Mouse (Mus musculus) CH12.LX (cell line): ENCODE data around the gene Sec22c. TPM values are rescaled to one million over a fixed set of nuclear protein-coding genes. Genes with fewer than 3 reads are reported as not detected.

Experiments used
- DNase-seq: peaks from one replicate; pipeline ENCODE4 v3.0.0-alpha.2; 2013; ENCODE audit errors: extremely low read depth
- H3K27ac ChIP-seq: 2 replicates; pipeline ENCODE4 v1.5.1; 2012; ENCODE audit warnings: low read depth, mild to moderate bottlenecking, control low read depth, moderate library complexity; ENCODE audit not compliant: insufficient read depth
- H3K27me3 ChIP-seq: replicated peaks from 2 replicates; pipeline ENCODE3; 2012; ENCODE audit warnings: inconsistent platforms
- H3K36me3 ChIP-seq, 2 experiments: replicated peaks in 1 of 2; 2 replicates each; pipeline versions ENCODE3 to v1.6.1; 2012; ENCODE audit warnings: inconsistent platforms in 1 of 2, low read length in 1 of 2, mild to moderate bottlenecking in 1 of 2, mixed read lengths in 1 of 2, moderate library complexity in 1 of 2; ENCODE audit not compliant: control insufficient read depth in 1 of 2, insufficient read depth in 1 of 2
- H3K4me1 ChIP-seq, 2 experiments: 2 replicates each; pipeline ENCODE4 v1.6.1; 2012; ENCODE audit warnings: inconsistent platforms in 1 of 2, moderate library complexity in 1 of 2; ENCODE audit not compliant: insufficient read depth in 2 of 2, control insufficient read depth in 1 of 2
- H3K4me2 ChIP-seq: 2 replicates; pipeline ENCODE4 v1.6.1; 2012; ENCODE audit warnings: low read depth, mild to moderate bottlenecking, control low read depth; ENCODE audit not compliant: poor library complexity, insufficient read depth, severe bottlenecking
- H3K4me3 ChIP-seq, 3 experiments: fragments of 150-350 bp in 1 of 3; sonication (generic) in 1 of 3; replicated peaks in 1 of 3; 2 replicates each; pipeline versions ENCODE3 to v1.5.1; 2011 to 2012; ENCODE audit warnings: low read depth in 2 of 3, low read length in 2 of 3, mild to moderate bottlenecking in 2 of 3, moderate library complexity in 2 of 3, control low read depth in 1 of 3, improper control_type of control experiment in 1 of 3, inconsistent platforms in 1 of 3, mixed read lengths in 1 of 3; ENCODE audit not compliant: poor library complexity in 1 of 3
- H3K79me2 ChIP-seq: replicated peaks from 2 replicates; pipeline ENCODE4 v1.6.1; 2012; ENCODE audit warnings: mild to moderate bottlenecking, moderate library complexity; ENCODE audit not compliant: control insufficient read depth, poor library complexity, insufficient read depth, severe bottlenecking; ENCODE audit errors: extremely low read depth
- H3K9ac ChIP-seq: 2 replicates; pipeline ENCODE4 v1.6.1; 2012; ENCODE audit warnings: low read depth, mild to moderate bottlenecking, control low read depth, moderate library complexity; ENCODE audit not compliant: insufficient read depth
- H3K9me3 ChIP-seq: replicated peaks from 2 replicates; pipeline ENCODE3; 2012; ENCODE audit warnings: low read length, inconsistent platforms, mixed read lengths
- CHD1 ChIP-seq: IDR thresholded peaks from 2 replicates; pipeline ENCODE4 v1.6.1; 2012; ENCODE audit warnings: low read depth, low read length, improper control_type of control experiment, inconsistent platforms
- E2F4 ChIP-seq: IDR thresholded peaks from 2 replicates; pipeline ENCODE4 v1.6.1; 2011; ENCODE audit warnings: low read depth, low read length, improper control_type of control experiment; ENCODE audit not compliant: insufficient replicate concordance
- GABPA ChIP-seq: IDR thresholded peaks from 2 replicates; pipeline ENCODE4 v1.6.1; 2012; ENCODE audit warnings: low read depth, low read length, improper control_type of control experiment, inconsistent platforms; ENCODE audit not compliant: insufficient replicate concordance
- IRF4 ChIP-seq: IDR thresholded peaks from 2 replicates; pipeline ENCODE4 v1.6.1; 2014; ENCODE audit warnings: low read depth, mild to moderate bottlenecking, inconsistent platforms, low read length, improper control_type of control experiment
- JUN ChIP-seq: IDR thresholded peaks from 2 replicates; pipeline ENCODE4 v1.6.1; 2011; ENCODE audit warnings: low read depth, mild to moderate bottlenecking, low read length, improper control_type of control experiment, moderate library complexity; ENCODE audit not compliant: insufficient read depth
- JUND ChIP-seq: conservative IDR thresholded peaks from 2 replicates; pipeline ENCODE4 v1.6.1; 2011; ENCODE audit warnings: low read depth, low read length, improper control_type of control experiment
- MAFK ChIP-seq: IDR thresholded peaks from 2 replicates; pipeline ENCODE4 v1.6.1; 2011; ENCODE audit warnings: low read length, improper control_type of control experiment; ENCODE audit not compliant: insufficient replicate concordance
- MAZ ChIP-seq: IDR thresholded peaks from 2 replicates; pipeline ENCODE4 v1.6.1; 2012; ENCODE audit warnings: low read depth, mild to moderate bottlenecking, inconsistent platforms, low read length, improper control_type of control experiment, moderate library complexity
- MXI1 ChIP-seq: IDR thresholded peaks from 2 replicates; pipeline ENCODE4 v1.6.1; 2011; ENCODE audit warnings: mild to moderate bottlenecking, low read depth, low read length, improper control_type of control experiment
- MYC ChIP-seq: IDR thresholded peaks from 2 replicates; pipeline ENCODE4 v1.6.1; 2011; ENCODE audit warnings: low read depth, mild to moderate bottlenecking, improper control_type of control experiment, low read length
- NELFE ChIP-seq: IDR thresholded peaks from 2 replicates; pipeline ENCODE4 v1.6.1; 2011; ENCODE audit warnings: low read depth, low read length, improper control_type of control experiment
- NRF1 ChIP-seq: IDR thresholded peaks from 2 replicates; pipeline ENCODE4 v1.6.1; 2014; ENCODE audit warnings: low read depth, mild to moderate bottlenecking, inconsistent platforms, low read length, improper control_type of control experiment, moderate library complexity
- POLR2AphosphoS2 ChIP-seq: IDR thresholded peaks from 2 replicates; pipeline ENCODE4 v1.6.1; 2011; ENCODE audit warnings: low read depth, low read length, improper control_type of control experiment
- SMC3 ChIP-seq: IDR thresholded peaks from 2 replicates; pipeline ENCODE4 v1.6.1; 2011; ENCODE audit warnings: low read depth, low read length, improper control_type of control experiment
- TCF12 ChIP-seq: IDR thresholded peaks from 2 replicates; pipeline ENCODE4 v1.6.1; 2014; ENCODE audit warnings: low read depth, mild to moderate bottlenecking, inconsistent platforms, low read length, improper control_type of control experiment
- USF2 ChIP-seq: conservative IDR thresholded peaks from 2 replicates; pipeline ENCODE4 v1.6.1; 2011; ENCODE audit warnings: low read depth, low read length, improper control_type of control experiment
- ZC3H11A ChIP-seq: IDR thresholded peaks from 2 replicates; pipeline ENCODE4 v1.6.1; 2012; ENCODE audit warnings: low read depth, mild to moderate bottlenecking, inconsistent platforms, low read length, improper control_type of control experiment
- ZMIZ1 ChIP-seq: IDR thresholded peaks from 2 replicates; pipeline ENCODE4 v1.6.1; 2012; ENCODE audit warnings: low read depth, mild to moderate bottlenecking, inconsistent platforms, low read length, improper control_type of control experiment
- ZNF384 ChIP-seq: IDR thresholded peaks from 2 replicates; pipeline ENCODE4 v1.6.1; 2012; ENCODE audit warnings: low read depth, low read length, improper control_type of control experiment, inconsistent platforms
- dilution Hi-C: fragments of 300-500 bp; cut with MboI; formaldehyde crosslinking; loops from 2 replicates; pipeline ENCODE4 v1.14.3; 2020; ENCODE audit warnings: low sequenced_read_pairs; ENCODE audit not compliant: extremely low pct_unique_long_range_greater_than_20kb, extremely low pct_ligation_motif_present
- in situ Hi-C: fragments of 300-500 bp; cut with MboI; formaldehyde crosslinking; loops from 3 replicates; pipeline ENCODE4 v1.14.3; 2019; ENCODE audit warnings: low sequenced_read_pairs, low pct_ligation_motif_present, low pct_unique_long_range_greater_than_20kb, mixed read lengths
- polyA plus RNA-seq: library from polyadenylated mRNA; unstranded; fragments of >175 nt; gene quantifications from 2 replicates; pipeline ENCODE4 v1.2.1, GENCODE M21; 2012; ENCODE audit warnings: low read depth; ENCODE audit not compliant: insufficient read length
- total RNA-seq, 2 experiments: library from RNA; depleted of rRNA; stranded (reverse); fragments of 300-350 nt in 1 of 2; fragments of >200 nt in 1 of 2; gene quantifications; 2 replicates each; pipeline ENCODE4 v1.2.3; 2012 to 2014

The Sec22c gene
- total and polyA plus RNA-seq, 3 experiments, result 2.4 to 5.7 (median 4.0) TPM

GRCm38 (mm10) chr9:121644855-121645254 is 60.4 kb downstream of the Sec22c start:
- dilution Hi-C loops, result no loop called here
- in situ Hi-C loops, result no loop called here
- TF ChIP-seq USF2 (no peak), MAFK (no peak), MYC (no peak), SMC3 (no peak)
- H3K27me3 ChIP-seq, result peaks cover 38% of the 10 kb centered on the region
- no peaks in the 10 kb centered on the region for H3K4me1 ChIP-seq
- no peak overlapping the region for H3K4me3 ChIP-seq
- H3K27ac ChIP-seq, result no peak overlapping the region
- no peaks in the 10 kb centered on the region for H3K36me3 ChIP-seq
- H3K79me2 ChIP-seq, result no peaks in the 10 kb centered on the region
- peaks cover 17% of the 10 kb centered on the region for H3K9me3 ChIP-seq
- no peak overlapping the region for H3K4me2 ChIP-seq
- DNase-seq, result no peak
- H3K9ac ChIP-seq, result no peak overlapping the region

DNA sequence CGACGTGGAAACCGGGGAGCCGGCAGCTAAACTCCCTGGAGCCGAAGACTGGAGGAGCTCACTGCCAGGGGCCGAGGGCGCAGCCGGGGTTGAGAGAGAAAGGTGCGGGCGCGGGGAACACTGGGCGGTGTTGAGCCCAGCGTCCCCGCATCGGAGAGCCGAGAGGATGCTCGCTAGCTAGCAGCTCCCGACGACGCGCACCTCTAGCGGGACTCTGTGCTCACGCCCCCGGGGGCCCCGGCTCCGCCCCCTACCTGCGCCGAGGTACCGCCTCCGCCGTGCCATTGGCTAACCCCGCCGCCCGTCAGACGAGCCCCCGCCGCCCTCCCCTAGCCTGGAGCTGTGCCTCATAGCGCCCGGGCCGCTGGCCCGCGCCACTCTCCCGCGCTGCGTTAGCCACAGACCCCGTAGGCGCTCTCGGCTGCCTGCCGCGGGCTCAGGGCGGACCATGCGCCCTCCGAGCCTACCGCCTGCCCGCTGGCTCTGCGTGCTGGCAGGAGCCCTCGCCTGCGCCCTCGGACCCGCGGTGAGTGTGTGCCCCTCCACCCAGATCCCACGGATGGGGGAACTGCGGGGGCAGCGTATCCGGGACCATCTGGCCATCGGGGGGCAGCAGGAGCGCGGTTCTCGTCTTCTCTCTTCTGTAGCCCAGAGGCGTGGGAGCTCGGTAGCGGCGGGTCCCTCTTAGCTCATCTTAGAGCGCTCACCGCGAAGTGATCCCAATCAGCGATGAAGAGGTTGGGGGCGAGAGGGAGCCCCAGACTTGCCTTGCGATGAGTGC is 62.7 kb downstream of the Sec22c start, which contains the start of gene Vipr1:
TSS of gene Vipr1 (plus strand) at position 316 of the 781 bp plus-strand sequence.
- DNase-seq, result no peak
- dilution Hi-C loops (no loop called here), in situ Hi-C loops (no loop called here)
- no peak within 1 kb of the TSS for H3K4me3 ChIP-seq
- no peaks in the 10 kb centered on the region for H3K36me3 ChIP-seq
- no peak within 1 kb of the TSS for H3K9ac ChIP-seq
- no peak within 1 kb of the TSS for H3K27ac ChIP-seq
- H3K27me3 ChIP-seq, result peaks cover 37% of the 10 kb centered on the region
- no peaks in the 10 kb centered on the region for H3K79me2 ChIP-seq
- H3K4me1 ChIP-seq, result no peaks in the 10 kb centered on the region
- H3K9me3 ChIP-seq, result peaks cover 17% of the 10 kb centered on the region
- no peak for TF ChIP-seq CHD1
- no peak for TF ChIP-seq ZMIZ1
- TF ChIP-seq, all 38 proteins: peak for 0
- no peak within 1 kb of the TSS; the same call in 1 of the 2 replicates for H3K4me2 ChIP-seq

DNA sequence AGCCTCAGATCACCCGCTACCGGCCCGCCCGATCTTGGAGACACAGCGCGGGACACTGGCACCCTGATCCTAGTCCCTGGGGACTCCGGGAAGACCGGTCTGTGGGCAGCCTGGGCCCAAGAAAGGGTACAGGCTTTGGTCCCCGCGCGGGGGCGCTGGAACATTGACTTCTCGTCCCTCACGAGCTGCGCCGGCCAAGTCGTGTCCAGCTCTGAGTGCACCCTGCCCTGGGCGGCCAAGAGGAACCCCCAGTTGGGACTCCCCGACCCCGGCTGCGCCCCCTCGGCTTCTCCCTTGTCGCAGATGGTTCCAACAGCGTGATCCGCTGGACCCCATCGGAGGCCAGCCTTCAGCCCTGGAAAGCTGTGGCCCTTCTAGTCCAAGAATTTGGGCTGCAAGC is 63.3 kb downstream of the Sec22c start, which contains the start of gene Lyzl4:
TSS of gene Lyzl4 (minus strand) at position 96 of the 400 bp plus-strand sequence.
- dilution Hi-C loops, result no loop called here
- H3K79me2 ChIP-seq, result no peaks in the 10 kb centered on the region

More for the DNA sequence above, 63.3 kb downstream of the Sec22c start, which contains the start of gene Lyzl4:
- Histone ChIP-seq H3K4me3 (no peak within 1 kb of the TSS), H3K9ac (no peak within 1 kb of the TSS), H3K27me3 (peaks cover 32% of the 10 kb centered on the region), H3K4me2 (no peak within 1 kb of the TSS; the same call in 1 of the 2 replicates), H3K27ac (no peak within 1 kb of the TSS), H3K4me1 (no peaks in the 10 kb centered on the region), H3K36me3 (no peaks in the 10 kb centered on the region), H3K9me3 (peaks cover 17% of the 10 kb centered on the region)
- in situ Hi-C loops, result no loop called here
- DNase-seq, result no peak
- TF ChIP-seq E2F4 (no peak), MAFK (no peak), NELFE (no peak), SMC3 (no peak), ZC3H11A (no peak), POLR2AphosphoS2 (no peak), JUND (no peak), CHD1 (no peak), MAZ (no peak), JUN (no peak), IRF4 (no peak), NRF1 (no peak), ZNF384 (no peak), TCF12 (no peak), ZMIZ1 (no peak), GABPA (no peak), MXI1 (no peak)
- TF ChIP-seq, all 38 proteins: peak for 0
